Mouse (Mus musculus) left cerebral cortex, postnatal 4 days (tissue): ENCODE data around the gene Abcd1. TPM values are rescaled to one million over a fixed set of nuclear protein-coding genes. Genes with fewer than 3 reads are reported as not detected.
"Not testable (repeated sequence)": the region's sequence is repeated elsewhere in the genome, so short reads cannot be mapped to it uniquely, and the experiment has no call there.

ENCODE experiments used
- DNase-seq: peaks from one replicate; pipeline ENCODE4 v3.0.0-alpha.2; 2022
- intact Hi-C: fragments of 180-260 bp; cut with DNase I; formaldehyde crosslinking; loops from one replicate; pipeline ENCODE4 v1.15.1; 2025
- total RNA-seq, 2 experiments: library from RNA; stranded (reverse); gene quantifications; 2 replicates each; pipeline ENCODE4 v1.2.3; 2021

Abcd1 gene
- total RNA-seq, 2 experiments from 2014 or later: 16.8 to 16.9 TPM

DNA sequence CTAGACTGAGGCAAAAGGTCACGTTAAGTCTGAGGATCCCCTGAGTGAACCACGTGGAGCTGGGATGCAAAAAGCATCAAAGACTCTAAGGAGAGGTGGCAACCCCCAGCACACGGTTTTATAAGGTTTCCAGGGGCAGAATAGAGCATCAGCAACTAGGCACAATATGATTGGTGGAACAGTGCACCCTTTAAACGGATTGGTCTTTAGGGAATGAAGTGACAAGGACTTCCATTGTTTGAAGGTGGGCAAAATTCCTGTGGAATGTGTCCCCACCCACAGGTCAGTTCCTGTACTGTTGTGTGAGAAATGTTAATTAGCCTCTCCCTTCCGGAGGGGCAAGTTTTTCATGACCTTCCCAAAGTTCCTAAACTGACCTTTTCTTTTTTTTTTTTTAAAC lies 22.8 kb downstream of the Abcd1 start:
- intact Hi-C loops: no loop called here

DNA sequence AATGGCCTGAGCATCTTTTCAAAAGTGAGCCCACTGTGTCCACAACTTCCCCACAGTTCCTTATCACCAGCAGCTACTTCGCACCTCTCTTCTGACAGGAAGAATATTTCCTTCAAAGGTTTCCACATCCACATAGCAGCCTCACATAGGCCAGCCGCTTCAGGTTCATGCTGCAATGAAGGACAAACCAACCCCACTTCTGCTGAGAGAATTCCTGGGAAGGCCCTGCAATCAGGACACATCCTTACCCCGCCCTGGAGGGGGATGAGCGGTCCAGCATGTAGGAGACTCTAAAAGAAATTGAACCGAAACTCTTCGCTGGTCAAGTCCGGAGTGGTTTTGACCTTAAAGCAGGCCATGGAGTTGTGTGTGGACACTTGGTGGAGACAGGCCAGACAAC lies 23.4 kb downstream of the Abcd1 start:
- intact Hi-C loops, DNase-seq: not testable (repeated sequence)

More for the DNA sequence above, 22.8 kb downstream of the Abcd1 start:
- no peak for DNase-seq

GRCm38 (mm10) chrX:73744774-73745481 lies 28.5 kb downstream of the Abcd1 start:
- DNase-seq: no peak
- intact Hi-C loops: no loop called here

- DNase-seq: no peak
- intact Hi-C loops: no loop called here
Observed at GRCm38 (mm10) chrX:73748977-73749376, 32.6 kb downstream of the Abcd1 start.

GRCm38 (mm10) chrX:73756334-73757140 lies 40.1 kb downstream of the Abcd1 start, which contains the start of gene Plxnb3:
TSS of gene Plxnb3 (plus strand) at chrX:73757090.
- intact Hi-C loops: no loop called here
- DNase-seq: peak; percentile 11

DNA sequence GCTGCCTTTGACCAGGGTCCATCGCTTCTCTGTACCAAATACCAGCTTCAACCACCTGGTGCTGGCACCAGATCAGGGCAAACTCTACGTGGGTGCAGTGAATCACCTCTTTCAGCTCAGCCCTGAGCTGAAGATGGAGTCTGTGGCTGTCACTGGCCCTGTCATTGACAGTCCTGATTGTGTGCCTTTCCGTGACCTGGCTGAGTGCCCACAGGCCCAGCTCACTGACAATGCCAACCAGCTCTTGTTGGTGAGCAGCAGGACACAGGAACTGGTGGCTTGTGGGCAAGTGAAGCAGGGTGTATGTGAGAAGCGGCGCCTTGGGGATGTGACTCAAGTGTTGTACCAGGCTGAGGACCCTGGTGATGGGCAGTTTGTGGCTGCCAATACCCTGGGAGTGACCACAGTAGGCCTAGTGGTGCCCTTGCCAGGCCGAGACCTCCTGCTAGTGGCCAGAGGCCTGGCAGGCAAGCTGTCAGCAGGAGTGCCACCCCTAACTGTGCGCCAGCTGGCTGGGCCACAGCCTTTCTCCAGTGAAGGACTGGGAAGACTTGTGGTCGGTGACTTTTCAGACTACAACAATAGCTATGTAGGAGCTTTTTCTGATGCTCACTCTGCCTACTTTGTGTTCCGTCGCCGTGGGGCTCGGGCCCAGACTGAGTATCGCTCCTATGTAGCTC lies 42.4 kb downstream of the Abcd1 start:
- intact Hi-C loops: no loop called here

GRCm38 (mm10) chrX:73765311-73765710 lies 48.9 kb downstream of the Abcd1 start:
- intact Hi-C loops: no loop called here
- DNase-seq: peak; percentile 60

More for the DNA sequence above, 42.4 kb downstream of the Abcd1 start:
- DNase-seq: peak; percentile 66

- peak; percentile 14 for DNase-seq
- intact Hi-C loops: no loop called here
Observed at GRCm38 (mm10) chrX:73767267-73767666, 50.9 kb downstream of the Abcd1 start.

DNA sequence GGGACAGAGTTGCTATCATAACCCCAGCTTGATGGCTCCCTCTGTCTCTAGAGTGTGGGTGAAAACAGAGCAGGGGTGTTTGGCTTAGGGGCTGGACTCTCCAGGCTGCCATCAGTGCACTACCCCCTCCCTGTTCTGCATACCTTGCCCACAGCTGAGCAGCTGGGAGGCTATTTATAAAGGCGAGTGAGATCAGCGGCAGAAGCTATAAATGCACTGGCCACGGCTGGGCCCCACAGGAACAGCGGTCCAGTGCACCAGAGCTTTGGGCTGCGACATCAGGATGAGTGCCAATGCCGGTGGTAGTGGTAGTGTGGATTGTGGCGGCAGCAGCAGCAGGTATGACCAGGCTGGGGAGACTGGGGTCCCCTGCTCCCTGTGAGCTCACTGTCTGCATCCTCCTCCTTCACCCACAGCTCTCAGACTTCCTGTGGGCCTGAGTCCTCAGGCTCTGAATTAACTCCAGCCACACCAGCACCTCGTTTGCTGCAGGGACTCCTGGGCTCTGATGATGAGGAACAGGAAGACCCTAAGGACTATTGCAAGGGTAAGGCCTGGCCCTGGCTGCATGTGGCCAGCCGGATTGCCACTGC lies 57.9 kb downstream of the Abcd1 start, which contains the start of gene Srpk3:
TSS of gene Srpk3 (plus strand) at position 238 of the 593 bp plus-strand sequence.
- intact Hi-C loops: no loop called here
- no peak for DNase-seq

DNA sequence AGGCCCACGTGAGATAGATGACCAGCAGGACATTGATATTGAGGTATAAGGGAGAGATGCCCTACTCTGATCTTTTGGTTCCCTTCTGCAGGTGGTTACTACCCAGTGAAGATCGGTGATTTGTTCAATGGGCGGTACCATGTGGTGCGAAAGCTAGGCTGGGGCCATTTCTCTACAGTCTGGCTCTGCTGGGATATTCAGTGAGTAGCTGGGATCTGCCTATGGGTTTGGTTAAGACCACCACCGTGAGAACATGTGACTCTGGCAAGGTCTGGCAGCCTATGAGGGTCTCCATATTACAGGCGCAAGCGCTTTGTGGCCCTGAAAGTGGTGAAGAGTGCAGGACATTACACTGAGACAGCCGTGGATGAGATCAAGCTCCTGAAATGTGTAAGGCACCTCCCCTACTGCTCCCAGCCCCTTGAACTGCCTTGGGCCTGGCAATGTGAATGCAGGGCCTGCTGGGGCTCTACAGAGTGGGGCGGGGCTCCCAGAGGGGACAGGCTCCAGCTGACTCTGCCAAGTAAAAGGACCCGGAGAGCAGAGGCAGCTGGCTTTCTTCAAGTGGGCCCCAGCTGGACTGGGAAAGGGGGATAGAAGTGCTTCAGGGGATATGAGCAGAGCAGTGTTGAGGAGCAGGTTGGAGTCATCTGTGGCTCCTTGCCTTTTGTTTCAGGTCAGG lies 58.5 kb downstream of the Abcd1 start:
- peak; percentile 10 for DNase-seq
- intact Hi-C loops: no loop called here

- no peak for DNase-seq
- intact Hi-C loops: no loop called here
Observed at GRCm38 (mm10) chrX:73782227-73782626, 65.8 kb downstream of the Abcd1 start.

DNA sequence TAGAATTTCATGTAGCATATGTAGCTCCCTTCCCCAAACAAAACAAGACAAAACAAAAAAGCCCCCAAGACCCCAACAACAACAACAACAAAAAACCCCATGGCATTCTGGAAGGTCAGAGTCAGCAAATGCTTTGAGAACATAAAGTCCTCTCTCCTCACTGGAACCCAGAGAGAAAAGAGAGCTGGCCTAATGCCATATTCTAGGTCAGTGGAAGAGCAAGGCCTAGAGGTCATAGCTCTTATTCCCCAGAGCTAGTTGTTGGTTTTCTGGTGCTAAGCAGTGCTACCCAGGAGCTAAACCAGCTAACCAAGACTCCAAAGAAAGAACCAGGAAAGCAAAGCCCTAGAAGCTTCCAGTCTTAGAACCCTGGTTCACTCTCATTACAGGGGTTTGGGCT lies 69.3 kb downstream of the Abcd1 start:
- intact Hi-C loops: no loop called here
- DNase-seq: no peak

GRCm38 (mm10) chrX:73786364-73787224 lies 70.2 kb downstream of the Abcd1 start, which contains the start of the genes Idh3g and Ssr4:
TSS of gene Idh3g (minus strand) at chrX:73786897.
TSS of gene Ssr4 (plus strand) at chrX:73787028.
- intact Hi-C loops: no loop called here
- DNase-seq: peak; percentile 92

- DNase-seq: no peak
- intact Hi-C loops: no loop called here
Observed at GRCm38 (mm10) chrX:73787225-73787558, 70.8 kb downstream of the Abcd1 start.

Other genes with a start within 250 kb of the Abcd1 start
- 10 to 100 TPM; 49.5 to 51.5 TPM for gene Bgn, start 233.0 kb upstream of the Abcd1 start, total RNA-seq
- 10 to 100 TPM; 31.9 to 39.1 TPM for gene Atp2b3, start 213.5 kb upstream of the Abcd1 start, total RNA-seq
- under 1 TPM; 0.12 to 0.14 TPM for gene Dusp9, start 77.2 kb upstream of the Abcd1 start, total RNA-seq
- gene Pnck, start 56.5 kb upstream of the Abcd1 start, total RNA-seq: 100 to 1,000 TPM; 105 to 140 TPM
- gene Slc6a8, start 43.4 kb upstream of the Abcd1 start, total RNA-seq: 10 to 100 TPM; 52.2 to 64.8 TPM
- gene Bcap31, start 422 bp upstream of the Abcd1 start, total RNA-seq: 10 to 100 TPM; 62.0 to 62.1 TPM
- 1 to 10 TPM; 1.4 to 1.7 TPM for gene Plxnb3, start 40.5 kb downstream of the Abcd1 start, total RNA-seq
- gene Srpk3, start 57.8 kb downstream of the Abcd1 start, total RNA-seq: 1 to 10 TPM; 1.0 to 1.1 TPM
- 100 to 1,000 TPM; 118 to 127 TPM for gene Idh3g, start 70.3 kb downstream of the Abcd1 start, total RNA-seq
- 100 to 1,000 TPM; 100 to 104 TPM for gene Ssr4, start 70.4 kb downstream of the Abcd1 start, total RNA-seq
- 100 to 1,000 TPM; 174 to 186 TPM for gene Pdzd4, start 108.4 kb downstream of the Abcd1 start, total RNA-seq
- gene Avpr2, start 175.5 kb downstream of the Abcd1 start, total RNA-seq: not detected
- gene L1cam, start 179.5 kb downstream of the Abcd1 start, total RNA-seq: 100 to 1,000 TPM; 518 to 579 TPM
- gene Arhgap4, start 205.3 kb downstream of the Abcd1 start, total RNA-seq: 1 to 10 TPM; 2.5 to 3.4 TPM
- 10 to 100 TPM; 66.9 to 73.6 TPM for gene Naa10, start 205.3 kb downstream of the Abcd1 start, total RNA-seq
- gene Renbp, start 214.3 kb downstream of the Abcd1 start, total RNA-seq: 1 to 10 TPM; 3.3 to 5.4 TPM
- 10 to 100 TPM; 89.1 to 93.4 TPM for gene Hcfc1, start 249.8 kb downstream of the Abcd1 start, total RNA-seq